Mouse (Mus musculus): ENCODE measurements around the gene Psors1c2. TPM values are rescaled to one million over a fixed set of nuclear protein-coding genes. Genes with fewer than 3 reads are reported as not detected.
"Not testable (repeated sequence)": the region's sequence is repeated elsewhere in the genome, so short reads cannot be mapped to it uniquely, and the experiment has no call there.

Psors1c2 gene
- not detected for total RNA-seq (2021)
- long read RNA-seq, experiment 1: 0 reads
- long read RNA-seq, experiment 2: 0 reads

- no peak for DNase-seq (ENCODE audit: low spot score)
These were observed at the start of gene Psors1c2 for GRCm38 (mm10) chr17:35532901-35533300. Psors1c2 (plus strand) TSS chr17:35533201.

- peak; percentile 45 for DNase-seq (ENCODE audit: low spot score)
These were observed 48.9 kb upstream of the Psors1c2 start for GRCm38 (mm10) chr17:35484066-35484465.

- no peak for DNase-seq (ENCODE audit: low spot score)
These were observed 47.3 kb upstream of the Psors1c2 start for GRCm38 (mm10) chr17:35485702-35486101.

GRCm38 (mm10) chr17:35486726-35487125, 46.3 kb upstream of the Psors1c2 start:
- DNase-seq (ENCODE audit: low spot score): no peak

- no peak for DNase-seq (ENCODE audit: low spot score)
These were observed 45.0 kb upstream of the Psors1c2 start for GRCm38 (mm10) chr17:35488041-35488440.

GRCm38 (mm10) chr17:35490320-35490719, 42.7 kb upstream of the Psors1c2 start:
- DNase-seq (ENCODE audit: low spot score): no peak

- DNase-seq (ENCODE audit: low spot score): no peak
These were observed 35.9 kb upstream of the Psors1c2 start for GRCm38 (mm10) chr17:35497124-35497523.

- no peak for DNase-seq (ENCODE audit: low spot score)
These were observed 30.8 kb upstream of the Psors1c2 start for GRCm38 (mm10) chr17:35502226-35502625.

- DNase-seq (ENCODE audit: low spot score): no peak
These were observed 30.2 kb upstream of the Psors1c2 start for GRCm38 (mm10) chr17:35502762-35503161.

- DNase-seq (ENCODE audit: low spot score): no peak
These were observed 29.2 kb upstream of the Psors1c2 start for GRCm38 (mm10) chr17:35503849-35504248.

- DNase-seq (ENCODE audit: low spot score): no peak
These were observed 28.1 kb upstream of the Psors1c2 start for GRCm38 (mm10) chr17:35504628-35505481.

GRCm38 (mm10) chr17:35505776-35506175, 27.2 kb upstream of the Psors1c2 start, which contains the start of gene Pou5f1:
Pou5f1 (plus strand) TSS chr17:35506018.
- DNase-seq (ENCODE audit: low spot score): no peak

- DNase-seq (ENCODE audit: low spot score): no peak
These were observed 26.1 kb upstream of the Psors1c2 start for GRCm38 (mm10) chr17:35506881-35507280.

GRCm38 (mm10) chr17:35507556-35508260, 25.3 kb upstream of the Psors1c2 start:
- no peak for DNase-seq (ENCODE audit: low spot score)

- not testable (repeated sequence) for DNase-seq (ENCODE audit: low spot score)
These were observed 24.7 kb upstream of the Psors1c2 start for GRCm38 (mm10) chr17:35508279-35508678.

GRCm38 (mm10) chr17:35509284-35509683, 23.7 kb upstream of the Psors1c2 start:
- DNase-seq (ENCODE audit: low spot score): no peak

GRCm38 (mm10) chr17:35512916-35513626, 19.9 kb upstream of the Psors1c2 start:
- no peak for DNase-seq (ENCODE audit: low spot score)

GRCm38 (mm10) chr17:35513886-35514285, 19.1 kb upstream of the Psors1c2 start:
- DNase-seq (ENCODE audit: low spot score): peak; percentile 70

- no peak for DNase-seq (ENCODE audit: low spot score)
These were observed 18.2 kb upstream of the Psors1c2 start for GRCm38 (mm10) chr17:35514756-35515155.

- no peak for DNase-seq (ENCODE audit: low spot score)
These were observed 16.9 kb upstream of the Psors1c2 start for GRCm38 (mm10) chr17:35515911-35516640.

Measured in gastrocnemius, adult 18-20 months (tissue).